Mouse (Mus musculus): Measurements from ENCODE around the gene Runx2. TPM values are rescaled to one million over a fixed set of nuclear protein-coding genes. Genes with fewer than 3 reads are reported as not detected.

The Runx2 gene
- polyA plus RNA-seq, 1 experiment = 7.7 TPM

- H3K27ac ChIP-seq (ENCODE audit: insufficient read depth, low read length) = no peak overlapping the region
- peaks cover 7% of the 10 kb centered on the region for H3K4me1 ChIP-seq (ENCODE audit: control insufficient read depth, insufficient read depth, low read length)
- H3K4me3 ChIP-seq (ENCODE audit: insufficient read depth, low read length) = no peak overlapping the region
- TF ChIP-seq POLR2A (IDR thresholded peaks at IDR 0.05; ENCODE audit: extremely low read depth, insufficient read depth, low read length) (no peak), CTCF (IDR thresholded peaks at IDR 0.05; ENCODE audit: extremely low read depth, insufficient read depth, low read length) (no peak)
Measured at GRCm38 (mm10) chr17:44683026-44683425, 131.6 kb downstream of the Runx2 start.

GRCm38 (mm10) chr17:44677782-44678181, 136.8 kb downstream of the Runx2 start:
- H3K4me1 ChIP-seq (ENCODE audit: control insufficient read depth, insufficient read depth, low read length) = peaks cover 1% of the 10 kb centered on the region
- H3K27ac ChIP-seq (ENCODE audit: insufficient read depth, low read length) = no peak overlapping the region
- H3K4me3 ChIP-seq (ENCODE audit: insufficient read depth, low read length) = no peak overlapping the region
- TF ChIP-seq CTCF (IDR thresholded peaks at IDR 0.05; ENCODE audit: extremely low read depth, insufficient read depth, low read length) (no peak), POLR2A (IDR thresholded peaks at IDR 0.05; ENCODE audit: extremely low read depth, insufficient read depth, low read length) (no peak)

- Histone ChIP-seq H3K27ac (ENCODE audit: insufficient read depth, low read length) (no peak overlapping the region; the same call in 1 of the 2 replicates), H3K4me3 (ENCODE audit: insufficient read depth, low read length) (no peak overlapping the region), H3K4me1 (ENCODE audit: control insufficient read depth, insufficient read depth, low read length) (peaks cover 4% of the 10 kb centered on the region)
- TF ChIP-seq POLR2A (IDR thresholded peaks at IDR 0.05; ENCODE audit: extremely low read depth, insufficient read depth, low read length) = no peak
- TF ChIP-seq CTCF (IDR thresholded peaks at IDR 0.05; ENCODE audit: extremely low read depth, insufficient read depth, low read length) = 0 out of 2 replicates have a peak, but pooled peaks have one; percentile 2
Measured at GRCm38 (mm10) chr17:44672806-44673205, 141.8 kb downstream of the Runx2 start.

- TF ChIP-seq POLR2A (IDR thresholded peaks at IDR 0.05; ENCODE audit: extremely low read depth, insufficient read depth, low read length) (0 out of 2 replicates have a peak, but pooled peaks have one; percentile 12), CTCF (IDR thresholded peaks at IDR 0.05; ENCODE audit: extremely low read depth, insufficient read depth, low read length) (no peak)
- H3K4me3 ChIP-seq (ENCODE audit: insufficient read depth, low read length) = no peak overlapping the region
- no peak overlapping the region for H3K27ac ChIP-seq (ENCODE audit: insufficient read depth, low read length)
- H3K4me1 ChIP-seq (ENCODE audit: control insufficient read depth, insufficient read depth, low read length) = peaks cover 4% of the 10 kb centered on the region
Measured at GRCm38 (mm10) chr17:44671946-44672692, 142.5 kb downstream of the Runx2 start.

GRCm38 (mm10) chr17:44669985-44670384, 144.6 kb downstream of the Runx2 start:
- Histone ChIP-seq H3K4me1 (ENCODE audit: control insufficient read depth, insufficient read depth, low read length) (peaks cover 4% of the 10 kb centered on the region), H3K27ac (ENCODE audit: insufficient read depth, low read length) (no peak overlapping the region), H3K4me3 (ENCODE audit: insufficient read depth, low read length) (no peak overlapping the region)
- TF ChIP-seq POLR2A (IDR thresholded peaks at IDR 0.05; ENCODE audit: extremely low read depth, insufficient read depth, low read length) = no peak
- TF ChIP-seq CTCF (IDR thresholded peaks at IDR 0.05; ENCODE audit: extremely low read depth, insufficient read depth, low read length) = no peak

- Histone ChIP-seq H3K27ac (ENCODE audit: insufficient read depth, low read length) (no peak overlapping the region), H3K4me1 (ENCODE audit: control insufficient read depth, insufficient read depth, low read length) (no peaks in the 10 kb centered on the region; the same call in none of the 2 replicates), H3K4me3 (ENCODE audit: insufficient read depth, low read length) (no peak overlapping the region)
- no peak for TF ChIP-seq CTCF (IDR thresholded peaks at IDR 0.05; ENCODE audit: extremely low read depth, insufficient read depth, low read length)
- TF ChIP-seq POLR2A (IDR thresholded peaks at IDR 0.05; ENCODE audit: extremely low read depth, insufficient read depth, low read length) = no peak
Measured at GRCm38 (mm10) chr17:44667346-44667745, 147.3 kb downstream of the Runx2 start.

- TF ChIP-seq POLR2A (IDR thresholded peaks at IDR 0.05; ENCODE audit: extremely low read depth, insufficient read depth, low read length) = no peak
- TF ChIP-seq CTCF (IDR thresholded peaks at IDR 0.05; ENCODE audit: extremely low read depth, insufficient read depth, low read length) = no peak
- H3K4me1 ChIP-seq (ENCODE audit: control insufficient read depth, insufficient read depth, low read length) = no peaks in the 10 kb centered on the region
- H3K4me3 ChIP-seq (ENCODE audit: insufficient read depth, low read length) = no peak overlapping the region
- H3K27ac ChIP-seq (ENCODE audit: insufficient read depth, low read length) = no peak overlapping the region
Measured at GRCm38 (mm10) chr17:44663872-44664271, 150.7 kb downstream of the Runx2 start.

- no peak for TF ChIP-seq POLR2A (IDR thresholded peaks at IDR 0.05; ENCODE audit: extremely low read depth, insufficient read depth, low read length)
- no peak for TF ChIP-seq CTCF (IDR thresholded peaks at IDR 0.05; ENCODE audit: extremely low read depth, insufficient read depth, low read length)
- H3K4me3 ChIP-seq (ENCODE audit: insufficient read depth, low read length) = no peak overlapping the region
- no peak overlapping the region for H3K27ac ChIP-seq (ENCODE audit: insufficient read depth, low read length)
- H3K4me1 ChIP-seq (ENCODE audit: control insufficient read depth, insufficient read depth, low read length) = no peaks in the 10 kb centered on the region
Measured at GRCm38 (mm10) chr17:44663208-44663607, 151.4 kb downstream of the Runx2 start.

GRCm38 (mm10) chr17:44662080-44662706, 152.4 kb downstream of the Runx2 start:
- no peak for TF ChIP-seq CTCF (IDR thresholded peaks at IDR 0.05; ENCODE audit: extremely low read depth, insufficient read depth, low read length)
- Histone ChIP-seq H3K4me1 (ENCODE audit: control insufficient read depth, insufficient read depth, low read length) (no peaks in the 10 kb centered on the region), H3K4me3 (ENCODE audit: insufficient read depth, low read length) (no peak overlapping the region), H3K27ac (ENCODE audit: insufficient read depth, low read length) (no peak overlapping the region)
